Mouse (Mus musculus) urinary bladder, postnatal 25 days (tissue): ENCODE data around the gene Rhbdd1.

Source experiments
- DNase-seq: peaks from one replicate; pipeline ENCODE4 v3.0.0; 2022; ENCODE audit warnings: low spot score

The Rhbdd1 gene

DNA sequence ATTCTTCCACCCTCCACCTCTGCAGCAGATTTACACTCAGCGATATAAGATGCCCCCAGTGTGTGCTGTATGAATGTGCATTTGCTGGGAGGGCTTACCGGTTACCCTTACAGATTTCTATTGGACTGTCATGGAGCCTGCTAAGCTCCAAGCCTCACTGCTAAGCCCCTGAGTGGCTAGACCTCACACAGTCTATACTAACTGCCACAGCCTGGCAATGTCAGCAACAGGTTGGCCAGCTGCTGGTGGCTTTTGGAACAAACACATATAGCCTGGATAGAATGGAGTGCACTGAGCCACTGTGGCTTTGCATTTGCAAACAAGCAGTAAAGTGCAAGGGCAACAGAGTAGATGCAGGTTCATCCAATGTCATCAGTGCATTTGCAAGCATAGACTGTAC lies 175.7 kb downstream of the Rhbdd1 start:
- no peak for DNase-seq
